Mouse (Mus musculus): ENCODE measurements around the gene Gpr55. TPM values are rescaled to one million over a fixed set of nuclear protein-coding genes. Genes with fewer than 3 reads are reported as not detected.

Gene Gpr55
- total RNA-seq, 1 experiment from 2014 or later: 0.20 TPM

DNA sequence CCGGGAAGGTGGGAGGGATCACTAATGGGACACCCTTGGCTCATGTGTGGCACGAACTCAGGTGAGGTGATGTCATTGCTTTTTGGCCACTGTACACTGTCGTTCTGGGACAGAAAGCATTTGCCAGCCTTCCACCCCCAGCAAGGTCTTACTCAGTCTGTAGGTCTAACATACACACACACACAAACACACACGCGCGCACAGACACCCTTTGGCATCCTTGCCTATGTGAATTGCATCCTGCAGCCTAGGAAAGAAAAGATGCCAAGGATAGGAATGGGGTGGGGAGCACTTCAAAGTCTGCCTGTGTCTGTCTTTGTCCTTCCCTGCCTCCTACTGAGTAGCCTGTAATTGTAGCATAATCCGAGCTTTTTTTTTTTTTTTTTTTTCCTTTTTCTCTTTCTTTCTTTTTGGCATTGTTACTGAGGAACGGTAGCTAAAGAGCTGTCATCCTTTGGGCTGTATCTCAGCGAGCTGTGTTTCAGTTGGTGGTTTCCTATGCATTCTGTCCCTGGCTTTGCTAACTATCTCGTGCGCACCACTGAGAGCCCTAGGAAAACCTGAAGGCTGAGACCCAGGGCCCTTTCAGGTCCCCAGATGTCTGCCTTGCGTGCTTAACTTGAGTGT is 61.9 kb downstream of the Gpr55 start:
- ATAC-seq (replicated peaks in 1 of 2; ENCODE audit: insufficient read depth in 1 of 2, low FRiP score in 2 of 2, low TSS enrichment in 1 of 2, low read depth in 1 of 2, poor library complexity in 2 of 2, severe bottlenecking in 2 of 2): no peak

GRCm38 (mm10) chr1:85897901-85898760 is 62.7 kb downstream of the Gpr55 start:
- ATAC-seq (replicated peaks in 1 of 2; ENCODE audit: insufficient read depth in 1 of 2, low FRiP score in 2 of 2, low TSS enrichment in 1 of 2, low read depth in 1 of 2, poor library complexity in 2 of 2, severe bottlenecking in 2 of 2): no peak

DNA sequence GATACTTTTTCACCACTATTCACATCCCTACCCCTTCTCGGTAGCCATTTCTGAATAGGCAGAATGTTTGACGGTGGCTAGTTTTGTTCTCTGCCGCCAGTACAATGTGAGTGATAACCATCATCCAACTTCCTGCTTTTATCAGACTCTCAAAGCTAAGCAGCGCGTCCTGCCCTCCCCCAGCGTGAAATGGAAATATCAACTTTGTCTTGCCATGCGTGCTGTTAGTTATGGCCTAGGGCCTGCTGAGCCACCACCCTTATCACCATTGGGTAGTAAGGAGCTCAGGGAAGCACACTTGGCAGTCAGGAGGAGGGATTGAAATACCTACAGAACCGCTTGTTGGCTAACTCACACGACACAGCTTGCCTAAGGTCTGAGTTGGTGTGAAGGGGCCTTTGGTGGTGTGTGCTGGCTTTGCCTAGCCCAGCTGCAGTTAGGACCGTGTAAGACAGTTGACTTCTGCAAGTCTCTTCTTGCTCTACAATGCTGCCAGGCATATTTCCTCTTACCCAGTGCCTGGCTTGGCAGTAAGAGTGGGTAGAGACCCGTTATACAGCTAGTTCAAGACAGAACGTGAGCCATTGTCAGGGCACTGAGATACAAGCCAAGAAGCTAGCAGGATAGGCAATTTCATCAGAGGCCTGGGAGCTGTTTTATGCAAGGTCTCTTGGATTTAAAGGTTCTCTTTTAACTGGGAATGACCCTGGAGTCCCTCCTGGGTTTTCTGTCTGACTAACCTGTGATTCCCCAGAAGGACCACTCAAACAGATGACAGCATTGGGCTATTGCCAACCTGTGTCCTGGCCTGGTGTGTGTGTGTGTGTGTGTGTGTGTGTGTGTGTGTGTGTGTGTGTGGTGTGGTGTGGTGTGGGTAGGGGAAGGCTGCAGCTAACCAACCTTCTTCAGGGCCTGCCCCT is 63.8 kb downstream of the Gpr55 start:
- 0 out of 4 replicates have a peak, but pooled peaks of 1 of the 2 experiments have one; percentile 7 for ATAC-seq (replicated peaks in 1 of 2; ENCODE audit: insufficient read depth in 1 of 2, low FRiP score in 2 of 2, low TSS enrichment in 1 of 2, low read depth in 1 of 2, poor library complexity in 2 of 2, severe bottlenecking in 2 of 2)

- ATAC-seq (replicated peaks in 1 of 2; ENCODE audit: insufficient read depth in 1 of 2, low FRiP score in 2 of 2, low TSS enrichment in 1 of 2, low read depth in 1 of 2, poor library complexity in 2 of 2, severe bottlenecking in 2 of 2): no peak
These were observed 64.7 kb downstream of the Gpr55 start for GRCm38 (mm10) chr1:85896110-85896509.

DNA sequence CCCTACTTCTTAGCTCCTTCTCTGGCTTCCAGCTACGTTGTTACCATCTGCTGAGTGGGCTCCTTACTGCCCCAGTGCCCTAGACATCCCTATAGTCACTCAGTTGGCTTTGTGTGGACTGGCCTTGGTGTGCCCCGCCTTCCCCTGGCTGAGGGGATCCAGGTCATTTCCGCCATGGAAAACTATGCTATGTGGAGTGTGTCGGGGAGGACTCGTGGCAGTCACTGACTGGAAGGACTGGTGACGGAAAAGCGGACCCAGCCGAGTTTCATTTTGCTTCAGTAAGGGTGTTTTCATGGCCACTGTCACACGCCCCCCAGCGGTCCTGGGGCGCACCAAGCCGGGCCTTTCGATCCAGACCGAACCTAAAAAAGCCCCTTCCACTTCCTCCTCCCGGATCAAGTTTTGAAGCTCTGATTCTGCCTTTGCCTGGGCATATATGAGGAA is 65.4 kb downstream of the Gpr55 start:
- peak; percentile 67 to 79 for ATAC-seq (replicated peaks in 1 of 2; ENCODE audit: insufficient read depth in 1 of 2, low FRiP score in 2 of 2, low TSS enrichment in 1 of 2, low read depth in 1 of 2, poor library complexity in 2 of 2, severe bottlenecking in 2 of 2)

- peak in 1 of 2 experiments; percentile 8; a peak in 2 of 4 replicates for ATAC-seq (replicated peaks in 1 of 2; ENCODE audit: insufficient read depth in 1 of 2, low FRiP score in 2 of 2, low TSS enrichment in 1 of 2, low read depth in 1 of 2, poor library complexity in 2 of 2, severe bottlenecking in 2 of 2)
These were observed 66.0 kb downstream of the Gpr55 start for GRCm38 (mm10) chr1:85894748-85895360.

DNA sequence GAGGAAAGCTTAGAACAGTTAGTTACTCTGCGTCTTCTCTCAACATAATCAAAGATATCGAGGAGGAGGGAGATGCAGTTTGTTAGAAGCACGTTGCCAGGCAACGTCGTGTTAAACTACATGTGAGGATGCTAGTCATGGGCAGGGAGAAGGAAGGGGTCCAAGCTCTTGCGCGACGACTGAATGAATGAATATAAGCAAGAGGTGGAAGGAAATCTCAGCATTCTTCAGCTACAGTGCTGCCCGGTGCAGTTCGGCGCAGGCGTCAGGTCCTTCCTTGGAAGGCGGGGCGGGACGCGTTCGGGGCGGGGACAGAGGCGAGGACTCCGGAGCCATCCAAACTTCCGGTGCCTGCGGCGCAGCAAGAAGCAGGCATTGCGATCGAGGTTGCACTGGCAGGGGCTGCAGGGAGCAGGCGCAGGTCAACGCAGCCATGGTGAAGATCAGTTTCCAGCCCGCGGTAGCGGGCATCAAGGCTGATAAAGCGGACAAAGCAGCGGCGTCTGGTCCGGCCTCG is 66.5 kb downstream of the Gpr55 start, which contains the start of gene Itm2c:
Gene Itm2c, plus strand, starts transcription at position 51 of the 517 bp plus-strand sequence.
- ATAC-seq (replicated peaks in 1 of 2; ENCODE audit: insufficient read depth in 1 of 2, low FRiP score in 2 of 2, low TSS enrichment in 1 of 2, low read depth in 1 of 2, poor library complexity in 2 of 2, severe bottlenecking in 2 of 2): peak; percentile 65 to 72

Other genes starting within 250 kb of the Gpr55 start
- 52.6 and 57.8 TPM in 2 replicates for gene A630001G21Rik, start 182.4 kb downstream of the Gpr55 start, total RNA-seq (2017)
- gene Cab39, start 167.6 kb downstream of the Gpr55 start, total RNA-seq (2017): 97.1 and 112 TPM in 2 replicates
- 48.4 and 59.2 TPM in 2 replicates for gene Itm2c, start 66.7 kb downstream of the Gpr55 start, total RNA-seq (2017)
- gene 4933407L21Rik, start 32.5 kb downstream of the Gpr55 start, total RNA-seq (2017): not detected in 2 replicates
- gene Spata3, start 55.8 kb upstream of the Gpr55 start, total RNA-seq (2017): not detected in 2 replicates
- 0.06 TPM in 1 of 2 replicates, not detected in the other for gene 2810459M11Rik, start 84.9 kb upstream of the Gpr55 start, total RNA-seq (2017)
- 120 and 161 TPM in 2 replicates for gene Psmd1, start 103.4 kb upstream of the Gpr55 start, total RNA-seq (2017)
- 0.25 TPM in 1 of 2 replicates, not detected in the other for gene Htr2b, start 151.0 kb upstream of the Gpr55 start, total RNA-seq (2017)
- gene Gm21972, start 172.6 kb upstream of the Gpr55 start, total RNA-seq (2017): 9.2 TPM in 1 of 2 replicates, not detected in the other
- 11.3 and 13.4 TPM in 2 replicates for gene Armc9, start 193.8 kb upstream of the Gpr55 start, total RNA-seq (2017)